Mouse (Mus musculus) embryo, embryonic 10.5 days (tissue): ENCODE data around the gene Trib2.
A peak's percentile ranks its signal among the peaks of the same experiment; 100 is the strongest.

Source experiments
- DNase-seq: peaks from one replicate; pipeline ENCODE4 v3.0.0-alpha.2; 2015; ENCODE audit warnings: low spot score

The Trib2 gene

DNA sequence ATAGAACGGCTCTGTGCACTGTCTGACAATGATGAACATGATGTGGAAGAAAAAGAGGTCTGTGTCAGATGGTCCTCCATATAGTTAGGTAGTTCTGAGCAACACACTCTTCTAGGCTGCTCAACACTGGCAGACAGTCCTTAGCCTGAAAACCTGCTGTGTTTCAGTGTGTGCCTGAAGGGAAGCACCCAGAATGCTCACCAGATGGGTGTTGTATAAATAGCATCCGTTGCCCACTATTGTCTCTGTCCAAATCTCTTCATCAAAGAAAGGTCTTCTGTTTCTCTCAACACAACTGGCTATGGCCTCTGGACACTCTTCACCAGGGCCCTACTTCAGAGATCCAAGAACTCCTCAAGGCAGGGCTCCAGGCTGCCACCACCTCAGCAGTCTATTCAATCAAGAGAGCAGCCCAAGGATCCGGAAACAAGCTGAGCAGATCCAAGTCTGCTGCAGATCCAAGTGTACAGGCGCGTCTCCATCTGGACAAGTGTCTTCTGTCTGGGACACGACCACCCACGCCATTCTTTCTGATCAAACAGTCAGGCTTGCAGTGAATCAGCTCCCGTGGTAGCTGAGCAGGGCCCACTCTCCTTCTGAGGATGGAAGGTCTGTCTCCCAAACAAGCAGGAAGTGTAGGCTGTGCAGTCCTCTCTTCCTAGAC is 55.1 kb downstream of the Trib2 start:
- DNase-seq: no peak

DNA sequence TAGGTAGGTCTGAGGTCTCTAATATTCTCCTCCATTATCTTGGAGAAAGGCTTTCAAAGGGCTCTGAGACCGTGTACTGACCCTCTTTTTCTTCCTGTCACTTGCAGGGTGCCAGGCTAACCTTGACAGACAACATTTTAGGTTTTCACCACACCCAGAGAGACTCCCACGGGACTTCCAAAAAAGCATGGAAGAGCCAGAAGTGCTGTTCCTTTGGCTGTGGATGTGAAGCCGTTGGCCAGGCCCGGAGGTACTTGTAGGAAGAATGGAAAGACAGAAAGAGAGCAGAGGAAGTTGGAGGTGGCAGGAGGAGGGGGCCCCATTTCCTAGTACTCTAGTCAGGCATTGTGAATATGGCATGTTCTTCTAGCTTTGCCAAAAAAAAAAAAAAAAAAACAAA is 56.0 kb downstream of the Trib2 start:
- no peak for DNase-seq

DNA sequence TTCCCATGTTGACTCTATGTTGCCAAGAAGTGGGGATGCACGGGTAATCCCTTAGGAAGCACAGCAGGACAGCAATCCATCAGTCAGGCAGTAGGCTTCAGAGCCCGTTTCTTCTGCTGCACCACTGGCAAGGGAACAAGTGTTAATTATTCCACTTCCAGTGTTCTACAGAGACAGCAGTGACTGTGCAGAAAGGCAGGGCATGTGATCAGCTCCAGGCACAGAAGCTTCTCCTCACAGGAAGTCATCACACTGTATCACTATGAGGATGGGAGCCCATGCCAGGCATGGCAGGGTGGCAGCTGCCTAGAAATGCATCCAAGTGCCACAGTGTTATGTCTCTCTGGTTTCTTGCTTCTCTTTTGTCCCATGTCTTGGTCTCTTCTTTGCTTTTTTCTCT is 57.9 kb downstream of the Trib2 start:
- DNase-seq: no peak

DNA sequence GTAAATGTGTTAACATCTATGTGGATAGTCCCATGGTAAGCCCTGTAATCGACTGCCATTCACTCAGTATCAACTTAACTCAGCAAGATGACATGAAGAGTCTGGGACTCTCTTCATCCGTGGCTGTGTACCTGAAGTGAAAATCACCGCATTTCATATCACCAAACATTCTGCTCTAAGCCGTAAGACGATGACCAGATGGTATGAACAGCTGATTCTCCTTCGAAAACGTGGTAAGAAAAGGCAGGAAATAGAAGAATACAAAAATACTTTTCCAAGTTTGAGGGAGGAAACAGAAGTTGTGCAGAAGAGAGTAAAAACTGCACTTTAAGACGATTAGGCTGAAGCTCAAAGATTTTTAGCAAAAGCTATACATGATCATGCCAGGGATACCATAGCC is 59.4 kb downstream of the Trib2 start:
- no peak for DNase-seq

DNA sequence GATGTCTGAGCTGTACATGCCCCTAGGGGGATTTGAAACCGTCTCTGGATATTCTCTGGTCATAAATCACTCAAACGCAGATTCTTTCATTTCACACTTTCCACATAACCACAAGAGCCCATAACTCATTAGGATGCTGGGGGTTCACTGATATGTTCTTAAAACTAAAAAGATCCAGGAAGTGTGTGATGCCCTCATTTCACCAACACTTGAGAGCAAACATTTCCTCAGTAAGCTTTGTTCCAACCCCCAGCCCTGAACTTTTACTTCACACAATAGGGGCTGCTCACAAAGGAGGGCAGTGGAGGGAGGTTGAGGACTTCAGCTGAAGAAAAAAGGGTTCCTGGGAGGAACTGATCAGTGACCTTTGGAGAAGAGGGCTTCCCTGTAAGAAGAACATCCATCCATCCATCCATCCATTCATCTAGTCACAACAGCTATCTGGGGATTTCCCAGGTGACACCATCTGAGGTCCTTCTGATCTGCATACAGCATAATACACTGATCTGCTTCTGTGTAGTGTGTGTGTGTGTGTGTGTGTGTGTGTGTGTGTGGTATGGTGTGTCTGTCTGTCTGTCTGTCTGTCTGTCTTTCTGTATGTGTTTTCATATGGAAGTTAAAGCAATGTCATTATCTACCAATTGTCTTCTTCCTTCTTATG is 61.6 kb downstream of the Trib2 start:
- DNase-seq: no peak

DNA sequence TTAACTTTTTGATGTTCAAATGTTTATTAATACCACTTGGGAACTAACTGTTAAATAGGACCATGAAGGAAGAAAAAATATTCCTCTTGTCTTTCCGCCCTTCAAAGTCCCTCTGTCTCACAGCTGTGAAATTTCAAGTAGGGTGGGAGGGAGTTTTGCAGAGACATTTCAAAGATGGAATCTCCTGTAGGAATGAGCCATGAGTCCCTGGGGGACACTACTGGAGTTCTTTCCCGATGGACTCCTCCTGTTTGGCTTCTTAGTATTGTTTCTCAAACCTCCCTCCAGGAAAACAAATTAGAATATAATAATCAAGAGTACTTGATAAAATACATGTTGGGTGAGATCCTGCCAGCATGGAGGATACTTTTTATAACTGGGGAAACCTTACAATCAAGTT is 62.1 kb downstream of the Trib2 start:
- DNase-seq: no peak

DNA sequence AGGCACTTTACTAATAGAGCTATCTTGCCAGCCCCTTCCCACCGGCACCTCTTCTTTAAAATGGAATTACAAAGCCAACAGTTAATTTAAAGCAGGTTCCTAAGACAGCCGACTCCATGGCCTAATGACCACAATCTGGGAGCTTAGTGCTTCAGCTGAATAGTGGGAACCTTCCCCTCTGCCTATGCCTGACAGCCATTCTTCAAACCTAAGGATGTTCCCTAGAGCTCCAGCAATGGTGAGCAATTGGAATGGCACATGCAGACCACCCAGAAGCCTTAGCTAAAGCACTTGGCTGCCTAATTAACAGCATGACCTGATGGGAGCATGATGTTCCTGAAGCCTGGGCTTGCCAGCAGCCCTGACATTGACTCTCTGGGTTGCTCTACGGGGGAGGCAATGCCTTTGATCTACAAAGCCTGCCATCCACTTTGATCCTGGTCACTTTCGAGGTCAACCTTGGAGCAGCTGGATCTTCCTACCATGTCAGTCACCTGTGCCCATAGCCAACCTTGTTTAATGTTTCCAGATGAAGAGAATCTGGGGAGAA is 67.0 kb downstream of the Trib2 start:
- DNase-seq: peak; percentile 57

DNA sequence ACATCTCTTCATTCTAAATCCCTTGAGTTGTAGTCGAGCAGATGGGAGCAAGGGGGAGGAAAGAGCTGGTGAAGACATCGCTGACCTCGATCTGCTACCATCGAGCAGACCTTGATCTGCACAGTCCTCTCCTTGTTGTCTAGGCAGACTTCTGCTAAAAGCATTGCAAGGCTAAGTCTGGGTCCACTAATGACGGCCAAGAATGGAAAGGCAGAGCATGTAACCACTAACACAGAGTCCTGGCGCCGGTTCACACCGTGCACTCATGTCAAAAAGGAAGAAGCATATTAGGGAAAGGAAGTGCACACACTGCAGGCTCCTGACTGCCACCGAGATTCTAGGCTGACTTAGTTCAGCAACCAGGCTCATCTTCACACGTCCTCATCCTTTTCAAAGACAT is 71.0 kb downstream of the Trib2 start:
- DNase-seq: no peak
